Mouse (Mus musculus) limb, embryonic 15.5 days (tissue): ENCODE measurements around the gene Shpk. TPM values are rescaled to one million over a fixed set of nuclear protein-coding genes. Genes with fewer than 3 reads are reported as not detected.

Source experiments
- ATAC-seq: fragments of 200-750 bp; cut with Nextera tagmentation; 2 replicates; pipeline ENCODE4 v1.8.0; 2017; ENCODE audit warnings: low read depth, moderate TSS enrichment; ENCODE audit not compliant: insufficient number of reproducible peaks, low FRiP score, low TSS enrichment
- H3K27ac ChIP-seq: fragments of 300-500 bp; sonication (generic); 2 replicates; pipeline ENCODE4 v1.5.1; 2015; ENCODE audit warnings: moderate library complexity, mild to moderate bottlenecking, inconsistent platforms
- H3K27me3 ChIP-seq: fragments of 300-500 bp; sonication (generic); 2 replicates; pipeline ENCODE4 v1.6.1; 2015; ENCODE audit warnings: inconsistent platforms
- H3K36me3 ChIP-seq: fragments of 300-500 bp; sonication (generic); 2 replicates; pipeline ENCODE4 v1.6.1; 2015; ENCODE audit warnings: inconsistent platforms
- H3K4me1 ChIP-seq: fragments of 300-500 bp; sonication (generic); 2 replicates; pipeline ENCODE4 v1.6.1; 2015; ENCODE audit warnings: inconsistent platforms
- H3K4me2 ChIP-seq: fragments of 300-500 bp; sonication (generic); 2 replicates; pipeline ENCODE4 v1.6.1; 2015; ENCODE audit warnings: mild to moderate bottlenecking, inconsistent platforms
- H3K4me3 ChIP-seq: fragments of 300-500 bp; sonication (generic); 2 replicates; pipeline ENCODE4 v1.5.1; 2015; ENCODE audit warnings: mild to moderate bottlenecking, inconsistent platforms
- H3K9ac ChIP-seq: fragments of 300-500 bp; sonication (generic); 2 replicates; pipeline ENCODE4 v1.6.1; 2015; ENCODE audit warnings: inconsistent platforms
- H3K9me3 ChIP-seq: fragments of 300-500 bp; sonication (generic); 2 replicates; pipeline ENCODE4 v1.6.1; 2016; ENCODE audit warnings: inconsistent platforms
- WGBS: fragments of 180-500 bp; shearing (Covaris S2); methylation state at CpG from one replicate; pipeline ENCODE4 v1.1.7; 2015; 5-methylcytosine and 5-hydroxymethylcytosine counted together
- polyA plus RNA-seq: library from polyadenylated mRNA; unstranded; fragments of >200 nt; fragmentation: Nextera tagmentation; extraction: Ambion mirVana; gene quantifications from 2 replicates; pipeline ENCODE4 v1.2.1, GENCODE M21; 2015

The Shpk gene
- polyA plus RNA-seq: 2.8 and 3.0 TPM in 2 replicates

DNA sequence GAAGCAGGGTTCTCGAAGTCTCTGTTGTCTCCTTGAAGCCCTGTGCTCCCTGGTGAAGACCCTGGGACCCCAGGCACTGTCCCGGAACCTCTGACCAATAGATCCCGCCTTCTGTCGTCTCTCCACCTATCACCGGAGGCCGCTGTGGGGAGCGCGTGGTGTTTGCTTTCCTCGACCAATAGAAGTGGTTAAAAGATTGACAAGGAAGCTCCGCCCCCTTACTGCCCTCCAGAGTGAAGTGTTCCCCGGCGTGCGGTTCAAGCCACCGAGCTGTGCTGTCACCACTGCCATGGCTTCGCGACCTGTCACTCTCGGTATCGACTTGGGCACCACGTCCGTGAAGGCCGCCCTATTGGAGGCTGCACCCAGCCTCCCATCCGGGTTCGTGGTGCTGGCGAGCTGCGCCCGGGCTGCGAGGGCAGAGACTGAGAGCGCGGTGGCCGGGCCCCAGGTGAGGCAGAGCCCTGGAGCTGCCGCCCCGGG lies at the start of gene Shpk:
TSS of gene Shpk (plus strand) at position 231 of the 483 bp plus-strand sequence.
- Histone ChIP-seq H3K36me3 (0 out of 2 replicates have a peak, but pooled peaks cover 8% of the 10 kb centered on the region), H3K9me3 (no peaks in the 10 kb centered on the region), H3K4me1 (peaks cover 22% of the 10 kb centered on the region), H3K9ac (peak within 1 kb of the TSS; percentile 85), H3K27ac (0 out of 2 replicates have a peak within 1 kb of the TSS, but pooled peaks have one; percentile 61), H3K4me3 (peak within 1 kb of the TSS; percentile 77), H3K27me3 (no peaks in the 10 kb centered on the region), H3K4me2 (peak within 1 kb of the TSS; percentile 95)
- ATAC-seq: peak; percentile 95
- WGBS: under 1% methylated on average over 32 of the region's 32 CpGs

DNA sequence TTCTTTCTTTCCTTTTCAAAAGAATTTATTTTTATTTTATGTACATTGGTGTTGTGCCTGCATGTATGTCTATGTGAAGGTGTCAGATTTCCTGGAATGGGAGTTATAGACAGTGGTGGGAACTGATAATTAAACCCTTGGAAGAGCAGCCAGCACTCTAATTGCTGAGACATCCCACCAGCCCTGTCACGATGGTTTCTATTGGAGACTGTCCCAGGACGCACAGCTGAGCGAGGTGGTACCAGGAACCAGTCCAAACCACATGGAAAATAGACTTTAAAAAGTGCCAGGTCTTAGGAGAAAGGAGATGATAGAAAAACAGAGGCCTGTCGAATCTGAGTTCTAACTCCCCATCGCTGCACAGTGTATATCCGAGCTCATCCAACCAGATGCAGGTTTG lies 44.2 kb upstream of the Shpk start:
- H3K9me3 ChIP-seq: no peaks in the 10 kb centered on the region
- ATAC-seq: no peak
- H3K4me1 ChIP-seq: peaks cover 8% of the 10 kb centered on the region; the same call in 1 of the 2 replicates
- H3K36me3 ChIP-seq: no peaks in the 10 kb centered on the region
- no peak overlapping the region for H3K27ac ChIP-seq
- H3K4me3 ChIP-seq: no peak overlapping the region
- H3K27me3 ChIP-seq: peaks cover 24% of the 10 kb centered on the region
- 57% methylated on average over 6 of the region's 6 CpGs for WGBS
- H3K9ac ChIP-seq: no peak overlapping the region
- no peak overlapping the region for H3K4me2 ChIP-seq

DNA sequence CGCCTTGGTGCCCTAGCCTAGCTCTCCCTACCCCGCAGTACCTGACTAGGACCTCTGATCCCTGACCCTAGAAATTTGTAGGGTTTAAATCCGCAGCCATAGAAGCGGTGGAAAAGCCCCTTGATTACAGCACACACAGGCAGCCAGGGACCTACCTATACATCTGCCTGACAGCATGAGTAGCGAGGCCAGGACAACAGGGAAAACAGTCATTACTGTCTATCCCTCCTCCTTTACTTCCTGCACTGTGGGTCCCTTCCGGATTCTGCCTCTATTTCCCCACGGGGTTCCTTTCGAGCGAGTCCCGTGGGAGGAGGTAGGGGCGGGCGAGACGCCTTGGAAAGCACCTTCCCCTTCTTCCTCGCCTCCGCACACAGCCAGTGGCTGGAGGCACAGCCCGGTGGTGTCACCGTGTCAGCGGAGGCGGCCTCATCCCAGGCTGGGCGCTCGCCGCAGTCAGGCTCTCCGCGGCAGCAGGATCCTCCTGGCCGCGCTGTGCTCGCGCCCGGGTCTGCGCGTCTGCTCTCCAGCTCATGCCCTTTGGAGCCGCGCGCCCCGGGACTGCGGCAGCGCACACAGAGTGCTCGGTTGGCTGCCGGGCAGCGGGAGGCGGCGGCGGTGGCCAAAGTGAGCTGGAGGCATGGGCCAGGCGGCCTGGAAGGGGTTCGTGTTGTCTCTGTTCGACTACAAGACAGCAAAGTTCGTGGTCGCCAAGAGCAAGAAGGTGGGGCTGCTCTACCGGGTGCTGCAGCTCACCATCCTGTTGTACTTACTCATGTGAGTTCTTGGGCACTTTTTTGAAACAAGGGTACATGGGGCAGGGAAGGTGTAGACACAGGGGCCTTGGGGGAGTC lies 39.1 kb upstream of the Shpk start, which contains the start of gene P2rx5:
TSS of gene P2rx5 (plus strand) at position 465 of the 854 bp plus-strand sequence.
- WGBS: 2% methylated on average over 49 of the region's 49 CpGs
- H3K27ac ChIP-seq: no peak within 1 kb of the TSS
- H3K9me3 ChIP-seq: no peaks in the 10 kb centered on the region
- peaks cover 17% of the 10 kb centered on the region; the same call in 1 of the 2 replicates for H3K4me1 ChIP-seq
- ATAC-seq: peak; percentile 61; the same call in 1 of the 2 replicates
- H3K36me3 ChIP-seq: no peaks in the 10 kb centered on the region
- peak within 1 kb of the TSS; percentile 41 for H3K4me3 ChIP-seq
- peak within 1 kb of the TSS; percentile 89 for H3K4me2 ChIP-seq
- H3K9ac ChIP-seq: peak within 1 kb of the TSS; percentile 39
- H3K27me3 ChIP-seq: peaks cover 42% of the 10 kb centered on the region

DNA sequence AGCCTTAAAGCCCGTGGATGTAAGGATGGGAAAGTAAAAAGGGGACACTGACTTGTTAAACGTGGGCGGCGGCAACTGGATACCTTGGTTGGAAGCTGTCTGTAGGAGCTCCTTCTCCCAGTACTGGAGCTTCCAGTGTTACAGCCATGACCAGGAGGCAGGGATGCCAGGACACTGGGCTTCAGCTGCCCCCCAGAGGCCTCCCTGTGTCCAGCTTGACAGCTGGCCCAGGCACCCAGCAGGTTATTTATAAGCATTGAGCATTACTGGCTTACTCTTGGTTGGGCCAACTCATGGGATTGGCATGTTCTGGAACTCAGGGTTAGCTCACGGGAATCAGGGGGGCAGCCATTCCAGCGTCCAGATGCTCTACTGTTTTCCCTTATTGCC lies 38.5 kb upstream of the Shpk start:
- peaks cover 12% of the 10 kb centered on the region; the same call in 1 of the 2 replicates for H3K4me1 ChIP-seq
- no peak overlapping the region for H3K27ac ChIP-seq
- no peaks in the 10 kb centered on the region for H3K36me3 ChIP-seq
- H3K9me3 ChIP-seq: no peaks in the 10 kb centered on the region
- ATAC-seq: peak; percentile 52; the same call in 1 of the 2 replicates
- H3K4me3 ChIP-seq: peak overlapping the region; percentile 41
- no peak overlapping the region for H3K9ac ChIP-seq
- peaks cover 42% of the 10 kb centered on the region for H3K27me3 ChIP-seq
- 22% methylated on average over 6 of the region's 6 CpGs for WGBS
- H3K4me2 ChIP-seq: peak overlapping the region; percentile 89

DNA sequence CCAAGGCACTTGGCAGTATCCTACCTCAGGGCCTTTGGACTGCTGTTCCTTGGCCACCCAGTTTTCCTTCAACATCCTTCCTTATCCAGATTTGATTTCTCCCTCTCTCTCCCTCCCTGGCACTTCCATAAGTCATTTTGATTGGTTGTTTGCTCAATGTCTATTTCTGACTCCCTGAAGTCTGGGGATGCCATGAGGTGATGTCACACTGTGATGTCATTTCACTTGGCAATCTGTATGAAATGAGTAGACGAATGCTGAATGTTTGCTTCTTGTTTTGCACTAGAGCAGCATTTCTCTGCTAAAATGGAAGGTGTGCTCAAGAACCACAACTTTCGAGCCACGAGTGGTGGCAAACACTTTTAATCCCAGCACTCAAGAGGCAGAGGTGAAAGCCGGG lies 37.6 kb upstream of the Shpk start:
- ATAC-seq: no peak
- H3K4me3 ChIP-seq: no peak overlapping the region
- H3K36me3 ChIP-seq: no peaks in the 10 kb centered on the region
- WGBS: 84% methylated on average over 4 of the region's 4 CpGs
- peaks cover 40% of the 10 kb centered on the region for H3K27me3 ChIP-seq
- H3K9me3 ChIP-seq: no peaks in the 10 kb centered on the region
- peaks cover 12% of the 10 kb centered on the region; the same call in 1 of the 2 replicates for H3K4me1 ChIP-seq
- no peak overlapping the region for H3K27ac ChIP-seq
- no peak overlapping the region for H3K9ac ChIP-seq
- no peak overlapping the region for H3K4me2 ChIP-seq

DNA sequence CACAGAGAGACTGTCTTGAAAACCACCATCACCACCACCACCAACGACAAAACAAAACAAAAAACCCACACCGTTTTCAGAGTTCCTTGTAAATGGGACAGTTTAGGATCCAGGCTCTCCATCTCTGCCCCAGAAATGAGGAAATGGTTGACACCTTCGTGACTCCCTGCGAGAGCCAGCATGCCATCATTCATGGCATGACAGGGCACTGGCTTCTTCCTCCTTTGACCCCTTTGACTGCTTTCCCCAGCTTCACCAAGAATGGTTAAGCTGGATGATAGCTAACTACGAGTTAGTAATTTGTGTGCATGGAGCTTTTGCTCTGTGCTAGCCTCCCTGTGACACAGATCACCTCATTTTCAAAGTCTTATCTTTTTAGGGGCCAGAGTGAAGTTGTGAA lies 37.0 kb upstream of the Shpk start:
- Histone ChIP-seq H3K4me2 (no peak overlapping the region), H3K27ac (no peak overlapping the region), H3K9me3 (no peaks in the 10 kb centered on the region), H3K4me1 (peaks cover 12% of the 10 kb centered on the region; the same call in 1 of the 2 replicates), H3K9ac (no peak overlapping the region), H3K27me3 (peaks cover 38% of the 10 kb centered on the region), H3K36me3 (no peaks in the 10 kb centered on the region), H3K4me3 (no peak overlapping the region)
- 58% methylated on average over 5 of the region's 5 CpGs for WGBS
- ATAC-seq: no peak

DNA sequence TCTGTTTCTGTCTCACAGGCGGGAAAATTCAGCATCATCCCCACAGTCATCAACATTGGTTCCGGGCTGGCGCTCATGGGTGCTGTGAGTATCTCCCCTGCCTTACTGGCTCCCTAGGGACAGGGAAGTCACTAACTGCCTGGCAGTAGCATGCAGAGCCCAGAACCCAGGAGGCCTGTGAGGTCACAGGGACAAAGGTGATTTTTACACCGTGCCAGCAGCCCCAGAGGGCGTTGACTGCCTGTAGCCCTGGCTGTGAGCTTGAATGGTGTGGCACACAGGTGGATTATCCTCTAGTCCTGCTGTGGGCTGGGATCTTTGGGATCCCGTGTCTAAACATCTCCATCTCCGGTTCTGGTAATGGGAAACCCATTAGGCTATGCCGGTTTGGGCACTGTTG lies 31.2 kb upstream of the Shpk start:
- H3K27ac ChIP-seq: no peak overlapping the region
- whole genome bisulfite sequencing: 76% methylated on average over 8 of the region's 8 CpGs
- H3K36me3 ChIP-seq: peaks cover 11% of the 10 kb centered on the region
- peaks cover 18% of the 10 kb centered on the region for H3K4me1 ChIP-seq
- H3K9ac ChIP-seq: no peak overlapping the region
- H3K27me3 ChIP-seq: no peaks in the 10 kb centered on the region
- no peak for ATAC-seq
- no peak overlapping the region for H3K4me2 ChIP-seq
- no peaks in the 10 kb centered on the region for H3K9me3 ChIP-seq
- H3K4me3 ChIP-seq: no peak overlapping the region

DNA sequence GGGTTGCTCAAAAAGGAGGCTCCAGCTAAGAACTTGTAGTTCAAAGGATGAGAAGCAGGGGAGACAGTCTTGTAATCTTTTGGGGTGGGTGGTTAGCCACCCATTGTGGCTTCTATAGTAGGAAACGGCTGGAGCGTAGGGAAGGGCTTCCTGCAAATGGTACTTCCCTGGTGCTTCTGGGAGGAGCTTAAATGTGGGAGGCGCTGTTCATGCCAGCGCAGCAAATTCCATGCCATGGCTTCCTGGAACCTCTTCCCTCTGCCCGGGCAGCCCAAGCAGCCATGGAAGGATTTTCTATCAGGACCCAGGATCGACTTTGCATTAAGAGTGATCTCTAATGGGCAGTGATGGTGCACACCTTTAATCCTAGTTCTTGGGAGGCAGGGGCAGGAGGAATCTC lies 30.7 kb upstream of the Shpk start:
- no peak for ATAC-seq
- Histone ChIP-seq H3K4me2 (no peak overlapping the region), H3K9me3 (no peaks in the 10 kb centered on the region), H3K27ac (no peak overlapping the region), H3K4me3 (no peak overlapping the region), H3K9ac (no peak overlapping the region), H3K36me3 (peaks cover 14% of the 10 kb centered on the region), H3K27me3 (no peaks in the 10 kb centered on the region), H3K4me1 (peaks cover 18% of the 10 kb centered on the region)
- 83% methylated on average over 6 of the region's 6 CpGs for WGBS

DNA sequence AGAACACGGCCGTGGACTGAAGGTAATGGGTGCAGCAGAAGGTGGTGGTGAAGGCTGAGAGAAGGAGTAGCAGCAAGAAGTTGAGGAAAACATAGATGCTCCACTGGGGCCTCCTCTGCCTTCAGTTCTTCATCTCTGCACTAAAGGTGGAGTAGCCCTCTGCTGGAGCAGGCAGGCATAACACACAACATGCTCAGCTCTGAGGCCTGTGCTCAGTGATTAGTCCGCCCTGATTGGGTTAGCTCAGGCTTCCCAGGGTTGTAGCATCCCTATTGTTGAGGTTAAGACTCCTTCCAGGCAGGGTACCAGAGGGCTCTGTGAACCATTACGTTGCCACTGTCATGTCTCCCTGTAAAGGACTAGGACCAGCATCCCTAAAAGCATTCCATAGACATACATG lies 30.0 kb upstream of the Shpk start:
- peaks cover 18% of the 10 kb centered on the region for H3K4me1 ChIP-seq
- 40% methylated on average over 4 of the region's 4 CpGs for WGBS

DNA sequence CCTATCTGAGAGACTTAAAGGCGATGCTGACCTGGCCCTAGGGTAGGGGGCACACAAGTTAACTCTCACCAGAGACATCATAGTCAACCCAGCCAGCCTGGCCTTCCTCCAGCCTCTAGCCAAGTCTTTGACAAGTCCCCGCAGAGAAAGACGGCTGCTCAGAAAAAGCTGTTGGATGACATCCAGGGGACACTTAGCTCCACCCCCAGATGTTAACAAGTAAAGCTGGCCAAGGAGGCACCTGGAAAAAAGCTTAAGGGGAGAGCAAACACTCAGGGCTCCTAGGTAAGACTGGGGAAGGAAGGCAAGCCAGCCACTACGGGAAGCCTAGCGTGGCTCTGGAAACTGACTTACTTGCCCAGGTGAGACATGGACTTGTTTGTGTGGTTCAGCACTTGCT lies 27.1 kb upstream of the Shpk start:
- Histone ChIP-seq H3K4me3 (no peak overlapping the region), H3K9me3 (no peaks in the 10 kb centered on the region), H3K27ac (peak overlapping the region; percentile 67), H3K4me1 (peaks cover 32% of the 10 kb centered on the region), H3K4me2 (no peak overlapping the region), H3K9ac (no peak overlapping the region), H3K27me3 (no peaks in the 10 kb centered on the region), H3K36me3 (peaks cover 30% of the 10 kb centered on the region)
- 35% methylated on average over 5 of the region's 5 CpGs for WGBS
- no peak for ATAC-seq

More for the DNA sequence above, 30.0 kb upstream of the Shpk start:
- Histone ChIP-seq H3K27me3 (no peaks in the 10 kb centered on the region), H3K4me2 (no peak overlapping the region), H3K36me3 (peaks cover 21% of the 10 kb centered on the region), H3K27ac (no peak overlapping the region), H3K4me3 (no peak overlapping the region), H3K9ac (no peak overlapping the region), H3K9me3 (no peaks in the 10 kb centered on the region)
- ATAC-seq: no peak

DNA sequence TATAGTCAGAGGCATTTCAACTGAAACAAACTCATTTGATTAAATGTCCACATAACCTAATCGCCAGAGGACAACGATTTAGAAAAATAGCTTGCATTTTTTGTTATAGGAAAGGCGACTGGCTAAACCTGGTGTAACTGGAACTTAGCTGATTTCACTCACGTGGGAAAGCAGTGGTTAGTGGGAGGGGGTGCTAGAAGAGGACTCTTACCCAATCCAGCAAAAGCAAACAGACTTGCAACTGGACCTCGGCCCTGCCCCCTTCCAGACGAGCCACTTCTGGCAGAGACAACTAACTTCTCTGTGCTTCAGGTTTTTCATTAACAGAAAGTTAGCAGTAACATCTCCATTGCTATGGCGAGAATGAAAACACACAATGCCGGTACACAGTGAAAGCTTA lies 23.6 kb upstream of the Shpk start:
- H3K9me3 ChIP-seq: no peaks in the 10 kb centered on the region
- no peaks in the 10 kb centered on the region for H3K27me3 ChIP-seq
- ATAC-seq: no peak
- H3K4me2 ChIP-seq: peak overlapping the region; percentile 51
- H3K9ac ChIP-seq: no peak overlapping the region
- WGBS: 35% methylated on average over 8 of the region's 8 CpGs
- H3K36me3 ChIP-seq: peaks cover 27% of the 10 kb centered on the region
- peaks cover 43% of the 10 kb centered on the region for H3K4me1 ChIP-seq
- H3K4me3 ChIP-seq: peak overlapping the region; percentile 78
- H3K27ac ChIP-seq: no peak overlapping the region

DNA sequence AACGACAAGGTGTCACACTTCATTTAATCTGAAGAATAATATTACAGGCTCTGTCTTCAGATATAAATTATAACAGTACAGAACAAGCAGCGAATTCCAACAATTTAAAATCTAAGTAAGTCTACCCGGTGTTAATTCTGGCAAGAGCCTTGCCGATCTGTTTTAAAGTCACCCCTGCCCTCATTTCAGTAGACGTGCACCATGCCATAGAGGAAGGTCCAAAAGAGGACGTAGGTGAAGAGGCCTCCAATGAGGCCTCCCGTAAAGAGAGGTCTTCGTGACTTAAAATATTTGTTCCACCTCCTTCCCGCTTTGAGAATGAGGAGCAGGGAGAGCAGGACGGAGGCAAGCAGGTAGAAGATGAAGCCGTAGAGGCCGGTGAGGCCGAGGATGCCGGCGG lies 23.1 kb upstream of the Shpk start:
- H3K4me1 ChIP-seq: peaks cover 40% of the 10 kb centered on the region
- H3K9me3 ChIP-seq: no peaks in the 10 kb centered on the region
- peak overlapping the region; percentile 86 for H3K9ac ChIP-seq
- H3K4me2 ChIP-seq: peak overlapping the region; percentile 51
- H3K4me3 ChIP-seq: peak overlapping the region; percentile 78
- peaks cover 24% of the 10 kb centered on the region for H3K36me3 ChIP-seq
- peak overlapping the region; percentile 96; the same call in 1 of the 2 replicates for H3K27ac ChIP-seq
- ATAC-seq: no peak
- no peaks in the 10 kb centered on the region for H3K27me3 ChIP-seq
- under 1% methylated on average over 15 of the region's 15 CpGs for WGBS
